Mouse (Mus musculus): ENCODE measurements around the gene Treml1. TPM values are rescaled to one million over a fixed set of nuclear protein-coding genes. Genes with fewer than 3 reads are reported as not detected.

The Treml1 gene
- polyA plus RNA-seq, 1 experiment from 2014 or later, result 0.39 TPM

GRCm38 (mm10) chr17:48389442-48389841 lies 29.7 kb downstream of the Treml1 start:
- Histone ChIP-seq H3K9me3 (replicated peaks; ENCODE audit: control insufficient read depth, low read length, poor library complexity, severe bottlenecking) (no peaks in the 10 kb centered on the region), H3K36me3 (ENCODE audit: control insufficient read depth, insufficient read depth, low read length) (peaks cover 38% of the 10 kb centered on the region), H3K27ac (ENCODE audit: low read length) (no peak overlapping the region), H3K9ac (ENCODE audit: low read depth, low read length) (no peak overlapping the region), H3K4me3 (ENCODE audit: low read depth, low read length) (no peak overlapping the region), H3K4me2 (ENCODE audit: low read length) (no peak overlapping the region), H3K27me3 (ENCODE audit: control insufficient read depth, insufficient read depth, low read depth, low read length) (no peaks in the 10 kb centered on the region), H3K4me1 (ENCODE audit: control insufficient read depth, insufficient read depth, low read length) (no peaks in the 10 kb centered on the region)
- ATAC-seq, result no peak
- 96% methylated on average over 5 of the region's 5 CpGs for WGBS

- no peak overlapping the region for H3K4me3 ChIP-seq (ENCODE audit: low read depth, low read length)
- H3K27ac ChIP-seq (ENCODE audit: low read length), result no peak overlapping the region
- WGBS, result 87% methylated on average over 5 of the region's 5 CpGs
- no peak overlapping the region for H3K9ac ChIP-seq (ENCODE audit: low read depth, low read length)
- no peak for ATAC-seq
- H3K36me3 ChIP-seq (ENCODE audit: control insufficient read depth, insufficient read depth, low read length), result peaks cover 42% of the 10 kb centered on the region
- H3K4me1 ChIP-seq (ENCODE audit: control insufficient read depth, insufficient read depth, low read length), result no peaks in the 10 kb centered on the region
- H3K9me3 ChIP-seq (replicated peaks; ENCODE audit: control insufficient read depth, low read length, poor library complexity, severe bottlenecking), result no peaks in the 10 kb centered on the region
- H3K4me2 ChIP-seq (ENCODE audit: low read length), result no peak overlapping the region
- no peaks in the 10 kb centered on the region for H3K27me3 ChIP-seq (ENCODE audit: control insufficient read depth, insufficient read depth, low read depth, low read length)
These were observed 31.7 kb downstream of the Treml1 start for GRCm38 (mm10) chr17:48391446-48391845.

DNA sequence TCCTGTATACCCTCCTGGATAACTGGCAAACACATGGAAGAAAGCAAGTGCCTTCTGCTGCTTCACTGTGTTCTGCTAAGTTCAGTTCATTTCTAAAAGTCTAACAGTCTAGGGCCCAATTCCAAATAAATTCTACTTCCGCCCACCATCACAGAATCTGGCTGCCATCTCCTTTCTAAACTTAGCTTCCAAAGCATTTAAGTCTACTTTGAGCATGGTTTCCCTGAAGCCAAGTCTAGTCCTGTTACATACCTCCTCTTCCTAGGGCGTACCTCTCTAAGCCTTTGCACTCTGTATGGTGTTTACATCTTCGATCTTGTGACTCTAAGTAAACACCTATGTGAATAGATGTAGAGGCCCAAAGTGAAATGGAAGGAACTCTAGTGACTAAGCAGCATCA lies 32.9 kb downstream of the Treml1 start:
- 97% methylated on average over 3 of the region's 3 CpGs for WGBS

DNA sequence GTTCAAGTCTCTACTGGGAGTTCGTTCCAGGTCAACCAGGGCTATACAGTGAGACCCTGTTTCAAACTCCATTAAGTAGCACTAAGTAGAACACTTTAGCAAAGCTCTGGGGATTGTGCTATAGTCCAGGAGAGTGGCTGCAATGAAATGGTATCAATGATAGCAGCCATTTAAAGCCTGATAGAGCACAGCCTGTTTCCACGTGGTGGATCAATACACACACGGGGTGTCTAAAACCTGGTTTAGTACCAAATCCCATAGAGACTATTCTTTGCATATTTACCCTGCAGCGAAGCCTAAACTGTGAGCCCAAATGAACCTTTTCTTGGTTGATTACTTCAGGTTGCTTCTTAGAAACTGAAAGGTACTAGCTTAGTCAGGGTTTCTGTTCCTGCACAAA lies 42.0 kb downstream of the Treml1 start:
- 83% methylated on average over 4 of the region's 4 CpGs for WGBS
- no peak for ATAC-seq

More for the DNA sequence above, 32.9 kb downstream of the Treml1 start:
- Histone ChIP-seq H3K9ac (ENCODE audit: low read depth, low read length) (no peak overlapping the region), H3K9me3 (replicated peaks; ENCODE audit: control insufficient read depth, low read length, poor library complexity, severe bottlenecking) (no peaks in the 10 kb centered on the region), H3K27ac (ENCODE audit: low read length) (no peak overlapping the region), H3K27me3 (ENCODE audit: control insufficient read depth, insufficient read depth, low read depth, low read length) (no peaks in the 10 kb centered on the region), H3K4me3 (ENCODE audit: low read depth, low read length) (no peak overlapping the region), H3K4me1 (ENCODE audit: control insufficient read depth, insufficient read depth, low read length) (no peaks in the 10 kb centered on the region), H3K4me2 (ENCODE audit: low read length) (no peak overlapping the region), H3K36me3 (ENCODE audit: control insufficient read depth, insufficient read depth, low read length) (peaks cover 42% of the 10 kb centered on the region)
- no peak for ATAC-seq

GRCm38 (mm10) chr17:48402751-48403150 lies 43.0 kb downstream of the Treml1 start:
- Histone ChIP-seq H3K4me1 (ENCODE audit: control insufficient read depth, insufficient read depth, low read length) (peaks cover 4% of the 10 kb centered on the region), H3K4me3 (ENCODE audit: low read depth, low read length) (no peak overlapping the region), H3K27me3 (ENCODE audit: control insufficient read depth, insufficient read depth, low read depth, low read length) (no peaks in the 10 kb centered on the region), H3K9ac (ENCODE audit: low read depth, low read length) (no peak overlapping the region), H3K9me3 (replicated peaks; ENCODE audit: control insufficient read depth, low read length, poor library complexity, severe bottlenecking) (no peaks in the 10 kb centered on the region), H3K36me3 (ENCODE audit: control insufficient read depth, insufficient read depth, low read length) (peaks cover 9% of the 10 kb centered on the region; the same call in 1 of the 2 replicates), H3K27ac (ENCODE audit: low read length) (no peak overlapping the region), H3K4me2 (ENCODE audit: low read length) (no peak overlapping the region)
- WGBS, result 90% methylated on average over 3 of the region's 3 CpGs
- ATAC-seq, result no peak

More for the DNA sequence above, 42.0 kb downstream of the Treml1 start:
- H3K9me3 ChIP-seq (replicated peaks; ENCODE audit: control insufficient read depth, low read length, poor library complexity, severe bottlenecking), result no peaks in the 10 kb centered on the region
- no peaks in the 10 kb centered on the region for H3K4me1 ChIP-seq (ENCODE audit: control insufficient read depth, insufficient read depth, low read length)
- no peaks in the 10 kb centered on the region for H3K27me3 ChIP-seq (ENCODE audit: control insufficient read depth, insufficient read depth, low read depth, low read length)
- H3K36me3 ChIP-seq (ENCODE audit: control insufficient read depth, insufficient read depth, low read length), result peaks cover 9% of the 10 kb centered on the region; the same call in 1 of the 2 replicates
- no peak overlapping the region for H3K9ac ChIP-seq (ENCODE audit: low read depth, low read length)
- H3K4me3 ChIP-seq (ENCODE audit: low read depth, low read length), result no peak overlapping the region
- no peak overlapping the region for H3K27ac ChIP-seq (ENCODE audit: low read length)
- no peak overlapping the region for H3K4me2 ChIP-seq (ENCODE audit: low read length)

DNA sequence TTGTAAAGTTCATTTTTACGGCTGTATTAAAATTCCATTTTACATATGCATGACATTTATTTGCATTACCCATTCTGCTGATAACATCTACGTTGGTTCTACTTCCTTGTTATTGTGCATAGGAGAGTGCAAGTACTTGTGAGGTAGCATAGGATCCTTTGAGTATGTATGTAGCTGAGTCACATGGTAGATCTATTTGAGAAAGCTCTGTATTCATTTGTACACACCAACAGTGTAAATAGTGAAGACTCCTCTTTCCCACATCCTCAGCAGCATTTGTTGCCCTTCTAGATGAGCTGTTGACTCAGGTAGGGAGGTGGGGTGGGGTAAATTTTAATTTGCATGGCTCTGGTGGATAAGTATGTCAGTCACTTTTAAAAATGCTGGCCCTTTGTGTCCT lies 44.1 kb downstream of the Treml1 start:
- Histone ChIP-seq H3K27ac (ENCODE audit: low read length) (no peak overlapping the region), H3K4me1 (ENCODE audit: control insufficient read depth, insufficient read depth, low read length) (peaks cover 9% of the 10 kb centered on the region), H3K9me3 (replicated peaks; ENCODE audit: control insufficient read depth, low read length, poor library complexity, severe bottlenecking) (no peaks in the 10 kb centered on the region), H3K9ac (ENCODE audit: low read depth, low read length) (no peak overlapping the region), H3K4me3 (ENCODE audit: low read depth, low read length) (no peak overlapping the region), H3K27me3 (ENCODE audit: control insufficient read depth, insufficient read depth, low read depth, low read length) (no peaks in the 10 kb centered on the region), H3K36me3 (ENCODE audit: control insufficient read depth, insufficient read depth, low read length) (peaks cover 7% of the 10 kb centered on the region; the same call in 1 of the 2 replicates), H3K4me2 (ENCODE audit: low read length) (no peak overlapping the region)
- no peak for ATAC-seq
- WGBS, result 93% methylated on average over 2 of the region's 2 CpGs

DNA sequence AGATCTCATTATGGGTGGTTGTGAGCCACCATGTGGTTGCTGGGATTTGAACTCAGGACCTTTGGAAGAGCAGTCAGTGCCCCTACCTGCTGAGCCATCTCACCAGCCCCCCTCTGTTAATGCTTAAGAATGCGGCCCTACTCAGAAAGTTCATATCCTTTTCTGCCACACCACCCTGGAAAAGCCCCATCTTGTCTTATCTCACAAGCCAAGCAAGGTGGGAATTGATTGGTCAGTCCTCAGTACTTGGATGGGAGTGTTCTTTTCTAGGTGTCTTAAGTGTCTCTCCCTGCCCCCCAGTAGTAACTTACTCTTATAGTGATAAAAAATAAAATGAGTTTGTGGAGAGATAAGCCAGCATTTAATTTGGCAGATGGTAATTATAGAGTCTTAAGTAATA lies 45.0 kb downstream of the Treml1 start:
- Histone ChIP-seq H3K4me3 (ENCODE audit: low read depth, low read length) (no peak overlapping the region), H3K4me2 (ENCODE audit: low read length) (no peak overlapping the region), H3K36me3 (ENCODE audit: control insufficient read depth, insufficient read depth, low read length) (no peaks in the 10 kb centered on the region), H3K4me1 (ENCODE audit: control insufficient read depth, insufficient read depth, low read length) (peaks cover 9% of the 10 kb centered on the region), H3K9ac (ENCODE audit: low read depth, low read length) (no peak overlapping the region), H3K27me3 (ENCODE audit: control insufficient read depth, insufficient read depth, low read depth, low read length) (no peaks in the 10 kb centered on the region), H3K27ac (ENCODE audit: low read length) (no peak overlapping the region), H3K9me3 (replicated peaks; ENCODE audit: control insufficient read depth, low read length, poor library complexity, severe bottlenecking) (no peaks in the 10 kb centered on the region)
- WGBS, result 90% methylated on average over 1 of the region's 1 CpGs
- ATAC-seq, result no peak

DNA sequence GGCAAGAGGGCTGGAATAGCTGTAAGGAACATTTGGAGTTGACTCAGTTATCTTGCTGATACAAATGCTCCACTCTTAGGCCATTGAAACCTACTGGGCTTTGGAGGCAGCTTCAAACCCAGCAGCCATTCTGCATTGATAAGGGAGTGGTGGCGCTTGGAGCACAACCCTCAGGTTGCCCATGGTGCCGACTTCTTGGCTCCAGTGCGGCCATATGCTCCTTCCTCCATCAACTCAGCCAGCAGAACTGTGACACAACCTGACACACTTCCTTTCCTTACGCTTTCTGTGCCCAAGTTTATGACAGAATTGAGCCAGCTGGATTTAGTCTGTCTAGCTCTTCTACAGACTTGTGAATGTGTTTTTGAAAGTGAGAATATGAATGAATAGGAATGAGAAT lies 47.4 kb downstream of the Treml1 start:
- H3K4me2 ChIP-seq (ENCODE audit: low read length), result no peak overlapping the region

GRCm38 (mm10) chr17:48407910-48408525 lies 48.3 kb downstream of the Treml1 start:
- no peaks in the 10 kb centered on the region for H3K36me3 ChIP-seq (ENCODE audit: control insufficient read depth, insufficient read depth, low read length)
- H3K9ac ChIP-seq (ENCODE audit: low read depth, low read length), result peak overlapping the region; percentile 98
- H3K4me3 ChIP-seq (ENCODE audit: low read depth, low read length), result peak overlapping the region; percentile 86
- H3K27ac ChIP-seq (ENCODE audit: low read length), result peak overlapping the region; percentile 99
- 5% methylated on average over 8 of the region's 8 CpGs for WGBS
- peaks cover 20% of the 10 kb centered on the region for H3K4me1 ChIP-seq (ENCODE audit: control insufficient read depth, insufficient read depth, low read length)
- H3K4me2 ChIP-seq (ENCODE audit: low read length), result peak overlapping the region; percentile 70
- ATAC-seq, result no peak
- no peaks in the 10 kb centered on the region for H3K9me3 ChIP-seq (replicated peaks; ENCODE audit: control insufficient read depth, low read length, poor library complexity, severe bottlenecking)
- H3K27me3 ChIP-seq (ENCODE audit: control insufficient read depth, insufficient read depth, low read depth, low read length), result no peaks in the 10 kb centered on the region

More for the DNA sequence above, 47.4 kb downstream of the Treml1 start:
- Histone ChIP-seq H3K9ac (ENCODE audit: low read depth, low read length) (no peak overlapping the region), H3K27ac (ENCODE audit: low read length) (no peak overlapping the region), H3K9me3 (replicated peaks; ENCODE audit: control insufficient read depth, low read length, poor library complexity, severe bottlenecking) (no peaks in the 10 kb centered on the region), H3K27me3 (ENCODE audit: control insufficient read depth, insufficient read depth, low read depth, low read length) (no peaks in the 10 kb centered on the region), H3K4me3 (ENCODE audit: low read depth, low read length) (no peak overlapping the region), H3K4me1 (ENCODE audit: control insufficient read depth, insufficient read depth, low read length) (peaks cover 20% of the 10 kb centered on the region), H3K36me3 (ENCODE audit: control insufficient read depth, insufficient read depth, low read length) (no peaks in the 10 kb centered on the region)
- no peak for ATAC-seq
- WGBS, result 91% methylated on average over 4 of the region's 4 CpGs

All from midbrain, embryonic 16.5 days (tissue).